Mouse (Mus musculus): ENCODE measurements around the gene Jph2. TPM values are rescaled to one million over a fixed set of nuclear protein-coding genes. Genes with fewer than 3 reads are reported as not detected.
"Not testable (repeated sequence)": the region's sequence is repeated elsewhere in the genome, so short reads cannot be mapped to it uniquely, and the experiment has no call there.

Jph2 gene
- polyA plus RNA-seq, 1 experiment from 2014 or later: 0.76 TPM

GRCm38 (mm10) chr2:163422895-163423660 lies 25.3 kb upstream of the Jph2 start:
- H3K9me3 ChIP-seq (replicated peaks): no peaks in the 10 kb centered on the region
- H3K4me1 ChIP-seq: peaks cover 19% of the 10 kb centered on the region
- no peak for ATAC-seq (ENCODE audit: low FRiP score)
- no peak overlapping the region for H3K4me3 ChIP-seq
- H3K4me2 ChIP-seq (replicated peaks): no peak overlapping the region
- WGBS: 86% methylated on average over 9 of the region's 9 CpGs
- H3K27ac ChIP-seq: no peak overlapping the region
- no peaks in the 10 kb centered on the region for H3K27me3 ChIP-seq
- no peaks in the 10 kb centered on the region for H3K36me3 ChIP-seq
- no peak overlapping the region for H3K9ac ChIP-seq

- Histone ChIP-seq H3K4me1 (peaks cover 27% of the 10 kb centered on the region), H3K9ac (peak overlapping the region; percentile 76), H3K27me3 (no peaks in the 10 kb centered on the region), H3K36me3 (no peaks in the 10 kb centered on the region), H3K27ac (no peak overlapping the region), H3K4me3 (peak overlapping the region; percentile 98), H3K4me2 (replicated peaks) (peak overlapping the region; percentile 74), H3K9me3 (replicated peaks) (no peaks in the 10 kb centered on the region)
- 36% methylated on average over 10 of the region's 10 CpGs for WGBS
- ATAC-seq (ENCODE audit: low FRiP score): no peak
Measured at GRCm38 (mm10) chr2:163420366-163420886, 22.6 kb upstream of the Jph2 start.

- WGBS: under 1% methylated on average over 65 of the region's 71 CpGs
- ATAC-seq (ENCODE audit: low FRiP score): peak; percentile 99
- Histone ChIP-seq H3K9me3 (replicated peaks) (no peaks in the 10 kb centered on the region), H3K27ac (peak overlapping the region; percentile 86), H3K27me3 (no peaks in the 10 kb centered on the region), H3K4me2 (replicated peaks) (peak overlapping the region; percentile 96), H3K4me3 (peak overlapping the region; percentile 98), H3K4me1 (peaks cover 27% of the 10 kb centered on the region), H3K36me3 (peaks cover 5% of the 10 kb centered on the region), H3K9ac (peak overlapping the region; percentile 91)
Measured at GRCm38 (mm10) chr2:163419346-163420045, 21.7 kb upstream of the Jph2 start.

GRCm38 (mm10) chr2:163418841-163419345 lies 21.1 kb upstream of the Jph2 start:
- Histone ChIP-seq H3K9ac (peak overlapping the region; percentile 91), H3K4me2 (replicated peaks) (peak overlapping the region; percentile 96), H3K4me1 (peaks cover 27% of the 10 kb centered on the region), H3K36me3 (peaks cover 9% of the 10 kb centered on the region), H3K27me3 (no peaks in the 10 kb centered on the region), H3K9me3 (replicated peaks) (no peaks in the 10 kb centered on the region), H3K4me3 (peak overlapping the region; percentile 98), H3K27ac (peak overlapping the region; percentile 64)
- ATAC-seq (ENCODE audit: low FRiP score): no peak
- WGBS: 0% methylated on average over 26 of the region's 50 CpGs

- H3K9me3 ChIP-seq (replicated peaks): no peaks in the 10 kb centered on the region
- peaks cover 27% of the 10 kb centered on the region for H3K4me1 ChIP-seq
- peak overlapping the region; percentile 96 for H3K4me2 ChIP-seq (replicated peaks)
- peak overlapping the region; percentile 98 for H3K4me3 ChIP-seq
- peaks cover 16% of the 10 kb centered on the region for H3K36me3 ChIP-seq
- no peak for ATAC-seq (ENCODE audit: low FRiP score)
- no peaks in the 10 kb centered on the region for H3K27me3 ChIP-seq
- peak overlapping the region; percentile 91 for H3K9ac ChIP-seq
- no peak overlapping the region for H3K27ac ChIP-seq
Measured at GRCm38 (mm10) chr2:163417830-163418229, 20.0 kb upstream of the Jph2 start.

GRCm38 (mm10) chr2:163417026-163417425 lies 19.2 kb upstream of the Jph2 start:
- Histone ChIP-seq H3K4me3 (no peak overlapping the region), H3K4me2 (replicated peaks) (no peak overlapping the region), H3K9ac (no peak overlapping the region), H3K9me3 (replicated peaks) (no peaks in the 10 kb centered on the region), H3K4me1 (peaks cover 27% of the 10 kb centered on the region), H3K27me3 (no peaks in the 10 kb centered on the region), H3K27ac (no peak overlapping the region), H3K36me3 (peaks cover 16% of the 10 kb centered on the region)
- no peak for ATAC-seq (ENCODE audit: low FRiP score)
- WGBS: 93% methylated on average over 6 of the region's 6 CpGs

- no peak for ATAC-seq (ENCODE audit: low FRiP score)
- peaks cover 7% of the 10 kb centered on the region for H3K4me1 ChIP-seq
- 94% methylated on average over 9 of the region's 9 CpGs for WGBS
- no peak overlapping the region for H3K4me2 ChIP-seq (replicated peaks)
- no peaks in the 10 kb centered on the region for H3K27me3 ChIP-seq
- peaks cover 52% of the 10 kb centered on the region for H3K36me3 ChIP-seq
- no peak overlapping the region for H3K4me3 ChIP-seq
- H3K9ac ChIP-seq: no peak overlapping the region
- H3K9me3 ChIP-seq (replicated peaks): no peaks in the 10 kb centered on the region
- H3K27ac ChIP-seq: no peak overlapping the region
Measured at GRCm38 (mm10) chr2:163412846-163413590, 15.2 kb upstream of the Jph2 start.

GRCm38 (mm10) chr2:163412419-163412818 lies 14.6 kb upstream of the Jph2 start:
- Histone ChIP-seq H3K4me2 (replicated peaks) (no peak overlapping the region), H3K9me3 (replicated peaks) (no peaks in the 10 kb centered on the region), H3K4me1 (peaks cover 1% of the 10 kb centered on the region; the same call in 1 of the 2 replicates), H3K36me3 (peaks cover 55% of the 10 kb centered on the region), H3K27ac (no peak overlapping the region), H3K4me3 (no peak overlapping the region), H3K27me3 (no peaks in the 10 kb centered on the region), H3K9ac (no peak overlapping the region)
- WGBS: 99% methylated on average over 4 of the region's 4 CpGs
- ATAC-seq (ENCODE audit: low FRiP score): no peak

GRCm38 (mm10) chr2:163411840-163412239 lies 14.0 kb upstream of the Jph2 start:
- Histone ChIP-seq H3K9ac (no peak overlapping the region), H3K27ac (no peak overlapping the region), H3K9me3 (replicated peaks) (no peaks in the 10 kb centered on the region), H3K27me3 (no peaks in the 10 kb centered on the region), H3K4me1 (no peaks in the 10 kb centered on the region), H3K4me3 (no peak overlapping the region), H3K4me2 (replicated peaks) (no peak overlapping the region), H3K36me3 (peaks cover 61% of the 10 kb centered on the region)
- 94% methylated on average over 4 of the region's 4 CpGs for WGBS
- ATAC-seq (ENCODE audit: low FRiP score): no peak

GRCm38 (mm10) chr2:163411344-163411743 lies 13.6 kb upstream of the Jph2 start:
- WGBS: 97% methylated on average over 3 of the region's 3 CpGs
- not testable (repeated sequence) for H3K4me2 ChIP-seq (replicated peaks)

GRCm38 (mm10) chr2:163410211-163410610 lies 12.4 kb upstream of the Jph2 start:
- Histone ChIP-seq H3K9me3 (replicated peaks) (no peaks in the 10 kb centered on the region), H3K4me3 (no peak overlapping the region), H3K27ac (no peak overlapping the region), H3K4me2 (replicated peaks) (no peak overlapping the region), H3K27me3 (no peaks in the 10 kb centered on the region), H3K9ac (no peak overlapping the region), H3K36me3 (peaks cover 66% of the 10 kb centered on the region), H3K4me1 (no peaks in the 10 kb centered on the region)
- ATAC-seq (ENCODE audit: low FRiP score): no peak
- 93% methylated on average over 3 of the region's 3 CpGs for WGBS

More at GRCm38 (mm10) chr2:163411344-163411743, 13.6 kb upstream of the Jph2 start:
- not testable (repeated sequence) for H3K9me3 ChIP-seq (replicated peaks); H3K27ac ChIP-seq; H3K9ac ChIP-seq; H3K4me1 ChIP-seq; ATAC-seq (ENCODE audit: low FRiP score); H3K27me3 ChIP-seq; H3K4me3 ChIP-seq
- H3K36me3 ChIP-seq: peaks cover 62% of the 10 kb centered on the region
